Mouse (Mus musculus) heart, embryonic 16.5 days (tissue): ENCODE data around the gene Wfdc17. TPM values are rescaled to one million over a fixed set of nuclear protein-coding genes. Genes with fewer than 3 reads are reported as not detected.

Source experiments
- ATAC-seq: fragments of 200-750 bp; cut with Nextera tagmentation; replicated peaks from 2 replicates; pipeline ENCODE4 v1.8.0; 2017; ENCODE audit warnings: moderate number of reproducible peaks; ENCODE audit not compliant: insufficient read depth, low FRiP score; ENCODE audit errors: extremely low read depth
- H3K27ac ChIP-seq: fragments of 300-500 bp; sonication (generic); 2 replicates; pipeline ENCODE4 v1.5.1; 2014; ENCODE audit warnings: mild to moderate bottlenecking, low read length, control low read depth, moderate library complexity
- H3K27me3 ChIP-seq: fragments of 300-500 bp; sonication (generic); 2 replicates; pipeline ENCODE4 v1.6.1; 2014; ENCODE audit warnings: low read length, mixed read lengths; ENCODE audit not compliant: control insufficient read depth, insufficient read depth
- H3K36me3 ChIP-seq: fragments of 300-500 bp; sonication (generic); 2 replicates; pipeline ENCODE4 v1.6.1; 2014; ENCODE audit not compliant: control insufficient read depth, insufficient read depth
- H3K4me1 ChIP-seq: fragments of 300-500 bp; sonication (generic); 2 replicates; pipeline ENCODE4 v1.6.1; 2014; ENCODE audit warnings: low read length, mixed read lengths; ENCODE audit not compliant: control insufficient read depth, insufficient read depth
- H3K4me2 ChIP-seq: fragments of 300-500 bp; sonication (generic); 2 replicates; pipeline ENCODE4 v1.6.1; 2014; ENCODE audit warnings: low read depth, mild to moderate bottlenecking, control low read depth, low read length
- H3K4me3 ChIP-seq: fragments of 300-500 bp; sonication (generic); 2 replicates; pipeline ENCODE4 v1.5.1; 2014; ENCODE audit warnings: mild to moderate bottlenecking, control low read depth, low read length
- H3K9ac ChIP-seq: fragments of 300-500 bp; sonication (generic); 2 replicates; pipeline ENCODE4 v1.6.1; 2014; ENCODE audit warnings: low read length, control low read depth
- H3K9me3 ChIP-seq: fragments of 300-500 bp; sonication (generic); replicated peaks from 2 replicates; pipeline ENCODE4 v1.6.1; 2016; ENCODE audit warnings: low read length; ENCODE audit not compliant: control insufficient read depth
- WGBS: fragments of 180-500 bp; shearing (Covaris S2); extraction: QIAGEN DNeasy Blood & Tissue Kit; methylation state at CpG from one replicate; pipeline ENCODE4 v1.1.7; 2014; 5-methylcytosine and 5-hydroxymethylcytosine counted together
- polyA plus RNA-seq: library from polyadenylated mRNA; unstranded; fragments of >200 nt; fragmentation: Nextera tagmentation; extraction: Ambion mirVana; gene quantifications from 2 replicates; pipeline ENCODE4 v1.2.1, GENCODE M21; 2015

Gene Wfdc17
- polyA plus RNA-seq, 1 experiment from 2014 or later, result 1.6 TPM

- H3K4me1 ChIP-seq, result no peaks in the 10 kb centered on the region
- WGBS, result 59% methylated on average over 4 of the region's 4 CpGs
- ATAC-seq, result no peak
- no peaks in the 10 kb centered on the region for H3K9me3 ChIP-seq
- no peak within 1 kb of the TSS for H3K4me3 ChIP-seq
- H3K27ac ChIP-seq, result no peak within 1 kb of the TSS
- H3K9ac ChIP-seq, result no peak within 1 kb of the TSS
- no peaks in the 10 kb centered on the region for H3K36me3 ChIP-seq
- no peak within 1 kb of the TSS for H3K4me2 ChIP-seq
- no peaks in the 10 kb centered on the region; the same call in 1 of the 2 replicates for H3K27me3 ChIP-seq
Observed at GRCm38 (mm10) chr11:83708715-83709114, 4.9 kb downstream of the Wfdc17 start, which contains the start of gene Wfdc18. Wfdc18 (plus strand) TSS chr11:83709015.

GRCm38 (mm10) chr11:83709683-83710082 is 5.9 kb downstream of the Wfdc17 start:
- H3K9ac ChIP-seq, result no peak overlapping the region
- no peaks in the 10 kb centered on the region for H3K9me3 ChIP-seq
- H3K4me1 ChIP-seq, result no peaks in the 10 kb centered on the region
- no peak overlapping the region for H3K4me3 ChIP-seq
- H3K4me2 ChIP-seq, result no peak overlapping the region
- no peak overlapping the region for H3K27ac ChIP-seq
- no peaks in the 10 kb centered on the region for H3K36me3 ChIP-seq
- WGBS, result 81% methylated on average over 5 of the region's 5 CpGs
- ATAC-seq, result no peak
- H3K27me3 ChIP-seq, result no peaks in the 10 kb centered on the region

GRCm38 (mm10) chr11:83712671-83713070 is 8.9 kb downstream of the Wfdc17 start:
- ATAC-seq, result no peak
- no peak overlapping the region for H3K27ac ChIP-seq
- no peaks in the 10 kb centered on the region for H3K9me3 ChIP-seq
- no peaks in the 10 kb centered on the region for H3K4me1 ChIP-seq
- no peak overlapping the region for H3K4me2 ChIP-seq
- WGBS, result 58% methylated on average over 1 of the region's 1 CpGs
- no peaks in the 10 kb centered on the region for H3K27me3 ChIP-seq
- no peak overlapping the region for H3K4me3 ChIP-seq
- H3K9ac ChIP-seq, result no peak overlapping the region
- no peaks in the 10 kb centered on the region for H3K36me3 ChIP-seq

GRCm38 (mm10) chr11:83713925-83714324 is 10.1 kb downstream of the Wfdc17 start:
- ATAC-seq, result no peak
- Histone ChIP-seq H3K4me3 (no peak overlapping the region), H3K27ac (no peak overlapping the region), H3K36me3 (no peaks in the 10 kb centered on the region), H3K9ac (no peak overlapping the region), H3K27me3 (no peaks in the 10 kb centered on the region), H3K4me2 (no peak overlapping the region), H3K4me1 (no peaks in the 10 kb centered on the region), H3K9me3 (no peaks in the 10 kb centered on the region)
- WGBS, result 75% methylated on average over 2 of the region's 2 CpGs

GRCm38 (mm10) chr11:83717042-83717665 is 13.4 kb downstream of the Wfdc17 start:
- Histone ChIP-seq H3K9ac (no peak overlapping the region), H3K4me1 (no peaks in the 10 kb centered on the region), H3K4me2 (no peak overlapping the region), H3K4me3 (no peak overlapping the region), H3K27me3 (no peaks in the 10 kb centered on the region), H3K36me3 (no peaks in the 10 kb centered on the region), H3K27ac (no peak overlapping the region), H3K9me3 (no peaks in the 10 kb centered on the region)
- WGBS, result 76% methylated on average over 6 of the region's 6 CpGs
- no peak for ATAC-seq

- no peaks in the 10 kb centered on the region for H3K4me1 ChIP-seq
Observed at GRCm38 (mm10) chr11:83720766-83721165, 17.0 kb downstream of the Wfdc17 start.

GRCm38 (mm10) chr11:83728757-83729432 is 25.1 kb downstream of the Wfdc17 start:
- Histone ChIP-seq H3K27ac (no peak overlapping the region), H3K4me1 (no peaks in the 10 kb centered on the region), H3K27me3 (no peaks in the 10 kb centered on the region), H3K9me3 (no peaks in the 10 kb centered on the region), H3K4me2 (no peak overlapping the region), H3K4me3 (no peak overlapping the region), H3K36me3 (no peaks in the 10 kb centered on the region), H3K9ac (no peak overlapping the region)
- 54% methylated on average over 3 of the region's 3 CpGs for WGBS
- no peak for ATAC-seq

More at GRCm38 (mm10) chr11:83720766-83721165, 17.0 kb downstream of the Wfdc17 start:
- Histone ChIP-seq H3K27ac (no peak overlapping the region), H3K27me3 (no peaks in the 10 kb centered on the region), H3K36me3 (no peaks in the 10 kb centered on the region), H3K4me3 (no peak overlapping the region), H3K9me3 (no peaks in the 10 kb centered on the region), H3K9ac (no peak overlapping the region), H3K4me2 (no peak overlapping the region)
- ATAC-seq, result no peak

- Histone ChIP-seq H3K4me1 (no peaks in the 10 kb centered on the region), H3K4me3 (no peak overlapping the region), H3K4me2 (no peak overlapping the region), H3K27ac (no peak overlapping the region), H3K9ac (no peak overlapping the region), H3K27me3 (no peaks in the 10 kb centered on the region), H3K36me3 (no peaks in the 10 kb centered on the region), H3K9me3 (no peaks in the 10 kb centered on the region)
- WGBS, result 70% methylated on average over 1 of the region's 1 CpGs
- no peak; the same call in 1 of the 2 replicates for ATAC-seq
Observed at GRCm38 (mm10) chr11:83731116-83731515, 27.3 kb downstream of the Wfdc17 start.

GRCm38 (mm10) chr11:83733071-83733640 is 29.4 kb downstream of the Wfdc17 start:
- Histone ChIP-seq H3K27ac (no peak overlapping the region), H3K4me1 (no peaks in the 10 kb centered on the region), H3K27me3 (no peaks in the 10 kb centered on the region), H3K9me3 (no peaks in the 10 kb centered on the region), H3K4me3 (no peak overlapping the region), H3K36me3 (no peaks in the 10 kb centered on the region), H3K9ac (no peak overlapping the region), H3K4me2 (no peak overlapping the region)
- WGBS, result 68% methylated on average over 5 of the region's 5 CpGs
- no peak for ATAC-seq
